Mouse (Mus musculus): ENCODE measurements around the gene Hapln2.

GRCm38 (mm10) chr3:87993436-87993835 is 33.9 kb downstream of the Hapln2 start:
- TF ChIP-seq ZNF384 (IDR thresholded peaks at IDR 0.05; ENCODE audit: low read depth, low read length), result no peak
- TF ChIP-seq MAFK (IDR thresholded peaks at IDR 0.05; ENCODE audit: insufficient read depth, low read depth, low read length), result no peak
- TF ChIP-seq CHD2 (IDR thresholded peaks at IDR 0.05; ENCODE audit: low read depth, low read length), result no peak
- TF ChIP-seq ZC3H11A (IDR thresholded peaks at IDR 0.05; ENCODE audit: borderline replicate concordance, low read depth, low read length), result no peak
- TF ChIP-seq HCFC1 (IDR thresholded peaks at IDR 0.05; ENCODE audit: borderline replicate concordance, insufficient read depth, low read length), result no peak
